Mouse (Mus musculus) heart, embryonic 16.5 days (tissue): Measurements from ENCODE around the gene Rora. TPM values are rescaled to one million over a fixed set of nuclear protein-coding genes. Genes with fewer than 3 reads are reported as not detected.

Source experiments
- ATAC-seq: fragments of 200-750 bp; cut with Nextera tagmentation; replicated peaks from 2 replicates; pipeline ENCODE4 v1.8.0; 2017; ENCODE audit warnings: moderate number of reproducible peaks; ENCODE audit not compliant: insufficient read depth, low FRiP score; ENCODE audit errors: extremely low read depth
- H3K27ac ChIP-seq: fragments of 300-500 bp; sonication (generic); 2 replicates; pipeline ENCODE4 v1.5.1; 2014; ENCODE audit warnings: mild to moderate bottlenecking, low read length, control low read depth, moderate library complexity
- H3K27me3 ChIP-seq: fragments of 300-500 bp; sonication (generic); 2 replicates; pipeline ENCODE4 v1.6.1; 2014; ENCODE audit warnings: low read length, mixed read lengths; ENCODE audit not compliant: control insufficient read depth, insufficient read depth
- H3K36me3 ChIP-seq: fragments of 300-500 bp; sonication (generic); 2 replicates; pipeline ENCODE4 v1.6.1; 2014; ENCODE audit not compliant: control insufficient read depth, insufficient read depth
- H3K4me1 ChIP-seq: fragments of 300-500 bp; sonication (generic); 2 replicates; pipeline ENCODE4 v1.6.1; 2014; ENCODE audit warnings: low read length, mixed read lengths; ENCODE audit not compliant: control insufficient read depth, insufficient read depth
- H3K4me2 ChIP-seq: fragments of 300-500 bp; sonication (generic); 2 replicates; pipeline ENCODE4 v1.6.1; 2014; ENCODE audit warnings: low read depth, mild to moderate bottlenecking, control low read depth, low read length
- H3K4me3 ChIP-seq: fragments of 300-500 bp; sonication (generic); 2 replicates; pipeline ENCODE4 v1.5.1; 2014; ENCODE audit warnings: mild to moderate bottlenecking, control low read depth, low read length
- H3K9ac ChIP-seq: fragments of 300-500 bp; sonication (generic); 2 replicates; pipeline ENCODE4 v1.6.1; 2014; ENCODE audit warnings: low read length, control low read depth
- H3K9me3 ChIP-seq: fragments of 300-500 bp; sonication (generic); replicated peaks from 2 replicates; pipeline ENCODE4 v1.6.1; 2016; ENCODE audit warnings: low read length; ENCODE audit not compliant: control insufficient read depth
- WGBS: fragments of 180-500 bp; shearing (Covaris S2); extraction: QIAGEN DNeasy Blood & Tissue Kit; methylation state at CpG from one replicate; pipeline ENCODE4 v1.1.7; 2014; 5-methylcytosine and 5-hydroxymethylcytosine counted together
- polyA plus RNA-seq: library from polyadenylated mRNA; unstranded; fragments of >200 nt; fragmentation: Nextera tagmentation; extraction: Ambion mirVana; gene quantifications from 2 replicates; pipeline ENCODE4 v1.2.1, GENCODE M21; 2015

Rora gene
- polyA plus RNA-seq, 1 experiment from 2014 or later = 9.4 TPM

GRCm38 (mm10) chr9:69179224-69179623 is 525.6 kb downstream of the Rora start:
- no peak overlapping the region for H3K4me3 ChIP-seq
- H3K36me3 ChIP-seq = no peaks in the 10 kb centered on the region
- no peak overlapping the region for H3K27ac ChIP-seq
- no peak for ATAC-seq
- 92% methylated on average over 8 of the region's 8 CpGs for WGBS
- peaks cover 3% of the 10 kb centered on the region; the same call in 1 of the 2 replicates for H3K4me1 ChIP-seq
- no peaks in the 10 kb centered on the region for H3K27me3 ChIP-seq
- H3K9me3 ChIP-seq = no peaks in the 10 kb centered on the region
- H3K4me2 ChIP-seq = no peak overlapping the region
- H3K9ac ChIP-seq = no peak overlapping the region

GRCm38 (mm10) chr9:69180961-69181360 is 527.4 kb downstream of the Rora start:
- Histone ChIP-seq H3K4me1 (no peaks in the 10 kb centered on the region), H3K27me3 (no peaks in the 10 kb centered on the region), H3K27ac (no peak overlapping the region), H3K9me3 (no peaks in the 10 kb centered on the region), H3K4me3 (no peak overlapping the region), H3K9ac (no peak overlapping the region), H3K36me3 (no peaks in the 10 kb centered on the region), H3K4me2 (no peak overlapping the region)
- 35% methylated on average over 3 of the region's 3 CpGs for WGBS
- no peak for ATAC-seq

GRCm38 (mm10) chr9:69181411-69181810 is 527.8 kb downstream of the Rora start:
- H3K36me3 ChIP-seq = no peaks in the 10 kb centered on the region
- H3K4me1 ChIP-seq = no peaks in the 10 kb centered on the region
- H3K27me3 ChIP-seq = no peaks in the 10 kb centered on the region
- H3K27ac ChIP-seq = no peak overlapping the region
- no peak overlapping the region for H3K4me3 ChIP-seq
- no peaks in the 10 kb centered on the region for H3K9me3 ChIP-seq
- ATAC-seq = 0 out of 2 replicates have a peak, but pooled peaks have one; percentile 14
- no peak overlapping the region for H3K4me2 ChIP-seq
- H3K9ac ChIP-seq = no peak overlapping the region

- H3K4me3 ChIP-seq = no peak overlapping the region
- no peak for ATAC-seq
- H3K27ac ChIP-seq = no peak overlapping the region
- H3K9ac ChIP-seq = no peak overlapping the region
- no peaks in the 10 kb centered on the region for H3K36me3 ChIP-seq
- H3K27me3 ChIP-seq = no peaks in the 10 kb centered on the region
- H3K9me3 ChIP-seq = peaks cover 3% of the 10 kb centered on the region; the same call in 1 of the 2 replicates
- WGBS = 86% methylated on average over 4 of the region's 4 CpGs
- no peak overlapping the region for H3K4me2 ChIP-seq
- no peaks in the 10 kb centered on the region for H3K4me1 ChIP-seq
Measured at GRCm38 (mm10) chr9:69183888-69184287, 530.3 kb downstream of the Rora start.

DNA sequence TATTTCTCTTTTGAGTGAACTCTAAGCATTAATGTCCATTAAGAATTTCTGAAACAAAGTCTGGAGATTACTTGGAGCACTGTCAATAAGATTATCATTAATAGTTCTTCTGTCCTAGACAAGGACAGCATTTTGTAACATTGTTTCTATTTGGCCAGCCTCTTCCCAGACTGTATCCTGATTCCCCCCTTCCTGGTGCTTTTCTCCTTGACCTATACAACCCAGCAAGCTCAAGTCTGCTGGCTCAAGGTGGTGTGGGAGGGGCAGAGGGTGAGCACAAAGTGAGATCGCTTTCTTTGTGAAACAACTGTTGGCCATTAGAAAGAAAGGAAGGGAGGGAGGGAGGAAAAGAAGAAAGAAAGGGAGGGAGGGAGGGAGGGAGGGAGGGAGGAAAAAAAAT is 537.1 kb downstream of the Rora start:
- no peak overlapping the region for H3K9ac ChIP-seq
- 38% methylated on average over 1 of the region's 1 CpGs for WGBS

DNA sequence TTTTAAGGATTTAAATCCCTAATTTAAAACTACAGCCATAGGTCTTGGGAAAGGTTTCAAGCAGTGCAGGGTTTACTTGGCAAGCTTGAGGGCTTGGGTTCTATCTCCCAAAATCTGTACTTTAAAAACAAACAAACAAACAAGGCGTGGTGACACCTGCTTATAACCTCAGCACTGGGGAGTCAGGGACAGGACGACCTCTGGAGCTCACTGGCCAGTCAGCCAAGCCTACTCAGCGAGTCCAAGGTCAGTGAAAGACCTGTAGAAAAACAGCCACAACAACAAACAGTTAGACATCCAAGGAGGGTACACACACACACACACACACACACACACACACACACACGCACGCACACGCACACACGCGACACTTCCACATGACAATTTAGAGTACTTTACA is 538.9 kb downstream of the Rora start:
- H3K4me3 ChIP-seq = no peak overlapping the region
- H3K27me3 ChIP-seq = no peaks in the 10 kb centered on the region
- H3K4me2 ChIP-seq = no peak overlapping the region
- H3K27ac ChIP-seq = no peak overlapping the region
- ATAC-seq = no peak
- H3K4me1 ChIP-seq = peaks cover 11% of the 10 kb centered on the region
- WGBS = 86% methylated on average over 8 of the region's 8 CpGs
- H3K9ac ChIP-seq = no peak overlapping the region
- peaks cover 3% of the 10 kb centered on the region; the same call in 1 of the 2 replicates for H3K9me3 ChIP-seq
- H3K36me3 ChIP-seq = no peaks in the 10 kb centered on the region

More for the DNA sequence above, 537.1 kb downstream of the Rora start:
- ATAC-seq = no peak
- H3K27me3 ChIP-seq = no peaks in the 10 kb centered on the region
- H3K9me3 ChIP-seq = peaks cover 3% of the 10 kb centered on the region; the same call in 1 of the 2 replicates
- H3K36me3 ChIP-seq = no peaks in the 10 kb centered on the region
- peaks cover 7% of the 10 kb centered on the region for H3K4me1 ChIP-seq
- H3K4me3 ChIP-seq = no peak overlapping the region
- H3K27ac ChIP-seq = no peak overlapping the region
- H3K4me2 ChIP-seq = no peak overlapping the region

DNA sequence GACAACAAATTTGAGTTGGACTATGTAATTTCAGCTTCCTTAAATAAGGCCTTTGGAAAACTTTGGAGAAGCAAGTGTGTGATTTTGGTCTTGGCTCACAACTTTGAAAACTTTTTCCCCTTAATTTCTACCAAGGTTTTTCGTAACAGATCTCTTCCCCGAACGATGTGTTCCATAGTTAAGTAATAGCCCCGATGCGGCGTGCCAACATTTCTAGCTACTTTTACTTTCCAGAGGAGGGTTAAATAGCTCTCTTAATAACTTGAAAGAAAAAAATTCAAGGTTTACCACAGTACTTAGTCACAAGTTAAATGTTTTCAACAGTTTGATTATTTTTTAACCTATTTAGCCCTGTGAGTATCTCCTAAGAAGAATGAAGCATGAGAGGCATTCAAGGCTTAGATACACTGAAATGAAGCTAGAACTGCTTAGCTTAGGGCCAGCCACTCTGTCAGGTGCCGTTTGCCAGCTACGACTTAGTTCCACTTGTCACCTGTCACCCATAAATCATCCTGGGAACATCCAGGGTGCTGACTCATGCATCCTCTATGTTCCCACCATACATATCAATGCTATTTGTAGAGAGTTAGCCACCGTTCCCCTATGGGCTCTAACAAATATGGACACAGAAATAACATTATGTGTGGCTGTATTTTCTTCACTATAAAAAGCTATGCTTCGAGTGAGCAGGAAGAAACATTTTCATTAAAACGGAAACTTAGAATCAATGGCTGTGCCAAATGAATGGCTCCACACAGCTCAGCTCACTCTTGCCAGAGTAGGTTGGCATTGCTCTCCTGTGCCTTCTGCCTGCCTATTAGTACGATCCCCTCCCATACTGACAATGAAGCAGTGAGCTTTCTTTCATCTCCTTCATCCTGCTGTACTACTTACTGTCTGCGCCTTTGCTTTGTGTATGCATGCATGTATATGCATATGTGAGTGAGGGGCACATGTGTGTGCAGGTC is 541.3 kb downstream of the Rora start:
- no peak overlapping the region for H3K27ac ChIP-seq
- H3K27me3 ChIP-seq = no peaks in the 10 kb centered on the region
- H3K36me3 ChIP-seq = no peaks in the 10 kb centered on the region
- 71% methylated on average over 13 of the region's 13 CpGs for WGBS
- H3K4me3 ChIP-seq = no peak overlapping the region
- H3K4me1 ChIP-seq = peaks cover 11% of the 10 kb centered on the region
- no peak for ATAC-seq
- no peak overlapping the region for H3K9ac ChIP-seq
- H3K4me2 ChIP-seq = no peak overlapping the region
- no peaks in the 10 kb centered on the region for H3K9me3 ChIP-seq

- no peaks in the 10 kb centered on the region for H3K4me1 ChIP-seq
- H3K36me3 ChIP-seq = no peaks in the 10 kb centered on the region
- H3K9me3 ChIP-seq = no peaks in the 10 kb centered on the region
- WGBS = 58% methylated on average over 5 of the region's 5 CpGs
- no peak overlapping the region for H3K27ac ChIP-seq
- H3K4me2 ChIP-seq = no peak overlapping the region
- H3K9ac ChIP-seq = no peak overlapping the region
- no peak for ATAC-seq
- no peaks in the 10 kb centered on the region for H3K27me3 ChIP-seq
- H3K4me3 ChIP-seq = no peak overlapping the region
Measured at GRCm38 (mm10) chr9:69213796-69214195, 560.2 kb downstream of the Rora start.

DNA sequence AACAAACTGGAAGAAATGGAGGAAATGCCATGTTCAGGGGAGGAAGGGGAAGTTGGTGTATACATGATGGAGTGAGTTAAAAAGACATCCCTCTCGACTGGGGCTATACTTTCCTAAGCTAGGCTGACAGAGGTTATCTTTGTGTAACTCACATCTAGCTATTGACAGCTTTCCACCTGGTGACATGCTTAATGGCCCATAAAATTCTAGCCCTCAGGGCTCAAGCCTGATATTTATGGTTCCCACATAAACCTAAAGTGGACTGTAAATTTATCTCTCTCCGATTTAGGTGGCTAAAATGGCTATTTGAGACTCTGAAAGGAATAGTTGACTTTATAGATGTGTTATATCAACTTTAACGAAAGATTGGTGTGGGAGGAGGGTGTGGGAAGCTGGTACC is 571.3 kb downstream of the Rora start:
- H3K36me3 ChIP-seq = no peaks in the 10 kb centered on the region
- ATAC-seq = no peak
- no peak overlapping the region for H3K27ac ChIP-seq
- WGBS = 56% methylated on average over 3 of the region's 3 CpGs
- H3K4me1 ChIP-seq = no peaks in the 10 kb centered on the region
- H3K9me3 ChIP-seq = no peaks in the 10 kb centered on the region
- no peaks in the 10 kb centered on the region for H3K27me3 ChIP-seq
- H3K4me2 ChIP-seq = no peak overlapping the region
- no peak overlapping the region for H3K4me3 ChIP-seq
- no peak overlapping the region for H3K9ac ChIP-seq
